Mouse (Mus musculus) frontal cortex, postnatal 14 days (tissue): ENCODE data around the gene Pdxdc1.
"Not testable (repeated sequence)": the region's sequence is repeated elsewhere in the genome, so short reads cannot be mapped to it uniquely, and the experiment has no call there.

Source experiments
- DNase-seq, 2 experiments: peaks; one replicate each; pipeline ENCODE4 v3.0.0; 2022; ENCODE audit warnings: low spot score in 2 of 2

Gene Pdxdc1

DNA sequence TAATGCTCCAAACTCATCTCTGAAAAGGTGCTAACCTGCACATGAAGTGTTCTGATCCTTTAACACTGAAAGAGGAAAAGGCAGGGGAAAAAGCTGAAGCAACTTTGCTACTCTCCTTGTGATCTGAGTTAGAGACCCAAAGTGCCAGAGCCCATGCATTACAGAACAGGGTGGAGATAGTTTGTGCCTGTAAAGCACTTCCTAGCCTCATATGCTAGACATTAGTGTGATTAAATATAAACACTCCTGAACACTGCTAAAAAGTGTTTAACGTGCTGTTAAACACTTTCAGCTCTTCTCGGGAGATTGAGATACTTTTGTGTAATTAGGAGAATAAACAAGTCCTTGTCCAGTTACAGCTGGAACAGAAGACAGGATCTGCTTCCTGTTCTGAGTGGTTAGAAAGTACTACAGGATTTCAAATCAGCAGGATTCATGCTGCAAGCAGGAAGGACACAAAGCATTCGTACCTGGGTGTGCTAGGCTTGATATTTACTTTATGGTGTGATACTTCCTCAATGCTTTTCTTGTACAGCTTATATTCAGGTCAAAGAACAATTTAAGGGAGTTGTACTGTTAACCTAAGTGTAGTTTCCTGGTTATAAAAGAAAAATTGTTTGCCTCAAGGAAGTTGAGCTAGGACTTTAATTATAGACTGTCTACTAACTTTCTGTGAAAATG lies 19.7 kb downstream of the Pdxdc1 start:
- DNase-seq = no peak

DNA sequence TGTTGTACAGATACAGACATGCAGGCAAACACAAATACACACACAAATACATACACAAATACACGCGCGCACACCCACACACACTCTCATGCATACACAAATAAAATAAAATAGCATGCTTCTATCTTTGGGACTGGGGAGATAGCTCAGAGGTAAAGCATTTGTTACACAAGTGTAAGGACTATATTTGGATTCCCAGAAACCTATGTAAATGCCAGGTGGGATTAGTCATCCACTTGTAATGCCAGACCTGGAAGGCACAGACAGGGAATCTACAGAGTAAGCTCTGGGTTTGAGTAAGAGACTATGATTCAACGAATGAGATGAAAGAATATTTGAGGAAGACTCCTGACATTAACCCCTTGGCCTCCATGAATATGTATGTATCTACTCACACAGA lies 27.4 kb downstream of the Pdxdc1 start:
- DNase-seq = no peak

DNA sequence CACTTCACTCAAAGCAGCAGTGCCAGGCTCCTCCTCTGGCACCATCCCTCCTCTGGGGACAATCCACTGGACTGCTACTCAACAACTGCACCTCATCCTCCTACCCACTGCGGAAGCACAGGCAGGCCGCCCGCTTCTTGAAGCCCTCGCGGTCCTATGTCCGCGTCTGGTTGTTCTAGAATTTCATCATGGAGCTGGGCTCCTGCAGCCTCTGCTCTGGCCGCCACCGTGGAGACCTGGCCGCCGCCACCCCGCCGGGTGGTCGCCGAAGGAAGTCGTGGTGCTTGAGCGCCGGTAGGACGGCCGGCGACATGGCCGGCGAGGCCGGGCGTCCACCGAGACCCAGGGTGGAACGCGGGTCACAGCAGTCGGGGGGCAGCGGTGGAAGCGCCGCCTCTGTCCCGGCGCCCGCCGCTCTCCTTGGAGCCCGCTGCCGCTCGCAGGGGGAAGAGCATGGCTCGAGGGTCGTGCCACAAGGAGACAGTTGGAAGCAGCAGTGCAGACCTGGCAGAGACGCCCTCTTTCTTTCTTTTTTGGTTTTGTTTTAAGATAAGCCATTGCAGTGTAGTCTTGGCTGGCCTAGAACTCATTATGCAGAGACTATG lies 34.9 kb downstream of the Pdxdc1 start:
- DNase-seq = no peak

DNA sequence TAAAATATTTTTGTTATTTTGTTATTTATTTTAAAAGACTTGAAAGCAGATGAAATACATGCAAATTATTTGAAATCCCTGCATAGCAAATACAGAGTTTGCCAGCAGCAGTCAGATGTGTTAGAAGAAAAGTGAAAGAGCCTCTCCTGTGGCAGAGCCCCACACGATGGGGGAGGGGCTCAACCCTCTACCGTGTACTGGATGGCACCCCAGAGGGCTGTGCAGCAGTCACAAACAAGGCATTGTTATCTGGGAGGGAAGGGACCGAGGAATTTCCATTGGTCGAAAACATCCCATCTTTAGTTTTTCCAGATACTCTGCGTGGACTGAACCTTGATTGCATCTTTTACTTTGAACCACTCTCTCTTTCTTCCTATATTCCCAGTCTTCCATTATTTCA lies 35.5 kb downstream of the Pdxdc1 start:
- DNase-seq = not testable (repeated sequence)

DNA sequence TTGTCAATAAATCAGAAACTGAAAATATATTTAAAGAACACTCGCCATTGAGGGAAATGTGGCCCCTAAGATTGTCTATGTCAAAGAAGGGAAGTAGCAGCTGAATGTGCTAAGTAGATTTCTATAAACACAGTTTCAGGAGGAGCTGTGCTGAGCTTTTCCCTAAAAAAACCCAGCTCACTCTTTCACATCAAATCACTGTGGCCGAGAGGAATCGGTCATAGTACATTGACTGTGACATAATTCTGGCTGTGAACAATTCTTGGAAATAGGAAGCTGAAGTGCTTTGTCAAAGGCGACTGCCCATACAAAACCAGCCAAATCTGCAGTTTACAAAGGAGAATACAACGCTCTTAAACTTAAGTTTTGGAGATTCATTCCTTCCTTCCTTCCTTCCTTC lies 36.3 kb downstream of the Pdxdc1 start:
- DNase-seq = no peak

DNA sequence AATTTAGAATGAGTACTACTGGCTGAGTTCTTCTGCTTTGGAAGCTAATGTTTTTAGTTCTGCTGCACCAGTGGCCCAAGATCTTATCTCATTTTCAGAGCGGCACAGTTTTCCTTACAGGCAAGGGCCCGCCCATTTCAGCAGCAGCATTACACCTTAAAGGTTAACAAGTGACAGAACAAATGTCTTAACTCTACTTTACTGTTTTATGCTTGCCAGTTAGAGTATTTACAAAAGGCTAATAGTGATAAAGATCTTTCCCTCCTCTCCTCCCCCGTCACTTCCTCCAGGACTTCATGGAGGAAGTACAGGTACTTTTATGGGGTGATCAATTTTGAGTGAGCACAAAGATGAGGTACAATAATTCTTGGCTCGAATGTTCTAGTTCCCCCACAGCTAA lies 36.9 kb downstream of the Pdxdc1 start:
- no peak for DNase-seq

DNA sequence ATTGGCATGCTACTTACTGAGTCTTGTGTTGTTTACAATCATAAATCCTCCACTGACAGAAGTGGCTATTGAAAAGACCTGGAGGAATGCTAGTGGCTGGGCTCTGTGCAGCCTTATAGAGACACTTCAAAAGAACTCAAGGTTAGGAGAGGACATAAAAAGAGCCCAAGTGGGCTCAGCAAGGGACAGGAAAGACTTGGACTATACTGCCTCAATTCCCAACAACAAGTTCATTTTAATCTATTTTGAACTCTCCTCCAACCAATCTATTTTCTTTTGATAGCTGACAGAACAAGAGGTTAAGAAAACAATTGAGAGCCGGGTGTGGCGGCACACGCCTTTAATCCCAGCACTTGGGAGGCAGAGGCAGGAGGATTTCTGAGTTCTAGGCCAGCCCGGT lies 49.0 kb downstream of the Pdxdc1 start:
- DNase-seq = no peak

DNA sequence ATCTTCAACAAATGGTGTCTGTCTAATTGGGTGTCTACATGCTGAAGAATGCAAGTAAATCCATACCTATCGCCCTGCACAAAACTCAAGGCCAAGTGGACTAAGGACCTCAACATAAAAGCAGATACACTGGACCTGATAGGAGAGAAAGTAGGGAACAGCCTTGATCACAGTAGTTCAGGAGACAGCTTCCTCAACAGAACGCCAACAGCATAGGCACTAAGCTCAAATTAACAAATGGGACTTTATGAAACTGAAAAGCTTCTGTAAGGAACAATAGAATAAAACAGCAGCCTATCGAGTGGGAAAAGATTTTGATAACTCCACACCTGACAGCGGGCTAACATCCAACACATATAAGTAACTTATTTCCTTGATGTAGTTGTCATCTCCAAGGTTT lies 51.5 kb downstream of the Pdxdc1 start:
- no peak for DNase-seq

DNA sequence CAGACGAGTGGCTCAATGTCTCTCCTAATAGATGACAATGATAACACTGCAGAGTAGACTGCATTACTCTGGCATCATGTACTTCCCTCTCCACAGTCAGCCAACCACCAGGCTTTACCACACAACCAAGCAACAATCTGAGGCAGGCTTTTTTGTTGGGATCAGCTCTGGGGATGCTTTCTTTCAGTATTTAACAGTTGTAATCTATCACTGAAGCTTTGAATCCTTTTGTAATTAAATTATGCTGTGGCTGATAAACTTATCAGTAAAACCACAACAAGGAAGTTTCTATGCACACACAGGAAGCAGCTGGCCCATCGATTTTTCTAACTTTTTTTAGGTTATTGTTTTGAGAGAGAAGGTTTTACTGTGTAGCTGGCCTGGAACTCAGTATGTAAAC lies 54.6 kb downstream of the Pdxdc1 start:
- no peak for DNase-seq

DNA sequence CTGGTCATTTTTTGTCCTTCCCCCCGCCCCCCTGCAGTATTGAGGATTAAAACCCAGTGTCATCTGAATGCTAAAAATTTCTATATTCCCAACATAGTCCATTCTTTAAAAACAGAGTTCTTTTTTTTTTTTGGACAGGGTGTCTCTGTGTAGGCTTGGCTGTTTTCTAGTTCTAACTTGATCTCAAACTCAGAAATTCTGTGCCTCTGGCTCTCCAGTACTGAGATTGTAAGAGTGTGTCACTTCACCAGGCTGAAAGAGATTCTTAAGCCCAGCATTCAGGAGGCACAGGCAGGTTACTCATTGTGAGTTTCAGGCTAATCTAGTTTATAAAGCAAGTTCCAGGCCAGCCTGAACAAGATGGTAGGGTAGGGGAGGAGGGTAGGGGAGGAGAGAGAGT lies 56.3 kb downstream of the Pdxdc1 start:
- no peak for DNase-seq

DNA sequence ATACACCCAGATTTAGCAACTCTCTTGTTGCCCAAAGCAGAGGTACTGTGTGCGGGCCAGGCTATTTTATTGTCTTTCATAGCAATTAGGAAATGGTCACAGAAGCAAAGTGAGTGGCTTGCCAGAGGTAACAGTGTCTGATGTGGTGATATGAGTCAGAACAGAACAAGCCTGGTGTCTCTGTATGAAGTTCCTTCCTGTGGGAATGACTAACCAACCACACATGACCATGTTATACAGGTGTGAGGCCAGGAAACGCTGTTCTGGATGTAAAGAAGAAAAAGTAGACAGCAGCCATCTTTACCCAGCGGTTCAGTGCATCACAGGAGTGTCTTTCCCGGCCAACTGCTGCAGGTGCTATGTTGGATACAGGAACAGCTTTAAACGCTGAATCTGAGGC lies 57.9 kb downstream of the Pdxdc1 start:
- DNase-seq = no peak

DNA sequence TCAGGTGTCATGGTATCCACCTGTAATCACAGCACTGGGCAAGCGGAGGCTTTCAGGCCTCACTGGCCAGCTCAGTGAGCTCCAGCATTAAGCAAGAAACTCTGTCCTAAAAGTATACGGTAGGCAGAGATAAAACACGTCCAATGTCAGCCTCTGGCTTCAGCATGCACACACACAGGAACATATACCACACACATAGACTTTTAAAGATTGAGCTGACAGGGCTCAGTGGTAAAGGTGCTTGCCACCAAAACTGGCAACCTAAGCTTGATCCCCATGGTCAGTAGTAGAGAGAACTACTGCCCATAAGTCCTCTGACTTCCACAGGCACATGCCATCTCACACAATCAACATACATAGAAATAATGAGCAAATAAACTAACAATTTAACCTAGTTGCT lies 62.0 kb downstream of the Pdxdc1 start:
- DNase-seq = no peak

DNA sequence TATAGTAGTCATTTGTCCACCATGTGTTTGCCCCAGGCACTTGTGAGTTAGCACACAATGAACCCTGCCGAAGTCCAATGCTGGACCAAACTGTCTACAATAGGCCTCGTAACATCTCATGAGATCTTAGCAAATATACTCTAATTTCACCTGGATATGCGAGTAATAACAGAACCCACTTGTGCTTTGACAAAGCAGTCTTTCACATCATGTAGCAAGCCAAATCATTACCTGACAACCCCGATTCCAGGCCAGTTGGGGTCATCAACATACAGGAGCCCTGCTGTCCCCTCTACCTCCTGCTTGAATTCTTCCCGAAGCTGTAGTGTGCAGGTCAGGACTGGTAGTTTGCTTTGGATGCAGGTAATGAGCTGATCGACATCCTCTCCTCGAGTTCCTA lies 62.9 kb downstream of the Pdxdc1 start:
- no peak for DNase-seq

DNA sequence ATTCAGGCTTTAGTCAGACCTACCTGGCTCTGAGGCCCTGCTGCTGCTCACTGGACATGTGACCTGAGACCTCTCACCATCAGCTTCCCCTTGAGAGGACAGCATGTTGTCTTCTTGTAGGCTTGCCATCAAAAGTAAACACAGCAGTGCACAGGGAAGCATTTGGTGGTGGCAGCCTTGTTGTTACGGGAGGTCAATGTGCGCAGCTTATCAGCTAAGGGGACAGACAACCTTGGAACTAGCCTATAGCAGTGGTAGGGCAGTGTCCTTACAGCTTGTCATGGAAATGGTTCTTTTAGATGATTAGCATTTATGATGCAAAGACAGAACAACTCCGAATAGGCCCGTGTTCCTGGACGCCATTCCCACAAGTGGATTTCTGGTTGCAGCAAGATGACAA lies 68.5 kb downstream of the Pdxdc1 start:
- DNase-seq = no peak

DNA sequence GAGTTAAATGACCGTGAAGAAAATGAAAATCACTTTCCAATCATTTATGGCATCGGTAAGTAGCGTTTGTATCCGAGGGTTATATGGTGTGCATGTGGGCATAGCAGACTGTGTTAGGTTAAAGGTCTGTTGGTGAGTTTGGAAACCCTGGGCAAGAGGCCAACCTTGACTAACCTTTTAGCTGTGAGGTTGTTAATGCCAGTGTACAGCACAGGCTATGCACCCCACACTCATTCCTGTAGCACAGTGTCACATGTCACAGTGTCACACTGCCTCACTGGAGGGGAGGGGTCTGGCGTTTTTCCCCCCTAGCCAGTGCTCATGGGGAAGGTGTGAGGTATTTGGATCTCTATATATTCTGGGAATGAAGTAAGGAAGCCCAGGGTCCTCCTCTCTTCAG lies 71.3 kb downstream of the Pdxdc1 start:
- DNase-seq = no peak

DNA sequence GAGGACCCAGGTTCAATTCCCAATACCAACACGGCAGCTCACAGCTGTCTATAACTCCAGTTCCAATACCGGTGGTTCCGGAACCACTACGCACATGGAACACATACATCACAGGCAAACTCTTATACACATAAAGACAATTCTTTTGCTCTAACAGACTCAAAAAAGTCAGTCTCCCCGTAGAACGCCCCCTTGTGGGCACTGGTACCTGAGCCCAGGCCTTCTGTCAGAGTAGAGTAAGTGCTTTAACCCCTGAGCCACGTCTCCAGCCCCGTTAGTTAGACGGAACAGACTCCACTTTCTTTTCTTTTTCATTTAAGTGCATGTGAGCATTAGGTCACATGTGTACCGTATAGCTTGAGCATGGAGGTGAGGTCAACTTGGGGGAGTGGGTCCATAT lies 72.5 kb downstream of the Pdxdc1 start:
- DNase-seq = no peak

DNA sequence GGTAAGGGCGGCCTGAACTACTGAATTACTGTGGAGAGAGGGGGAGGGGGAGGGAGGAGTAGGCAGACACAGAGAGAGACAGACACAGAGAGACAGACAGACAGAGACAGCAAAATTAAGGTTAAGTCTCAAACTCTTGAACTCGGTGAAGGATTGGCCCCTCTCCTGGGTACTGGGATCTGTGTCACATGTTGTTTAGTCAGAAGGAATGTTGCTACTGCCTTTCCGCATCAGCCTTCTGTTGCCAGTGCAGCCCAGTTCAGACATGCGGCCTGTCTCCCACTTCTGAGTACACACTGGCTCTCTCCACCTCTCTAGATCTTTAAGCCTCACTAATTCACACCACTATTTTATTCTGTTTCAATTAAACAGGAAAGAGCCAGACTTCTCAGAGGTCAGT lies 76.4 kb downstream of the Pdxdc1 start:
- DNase-seq = no peak

DNA sequence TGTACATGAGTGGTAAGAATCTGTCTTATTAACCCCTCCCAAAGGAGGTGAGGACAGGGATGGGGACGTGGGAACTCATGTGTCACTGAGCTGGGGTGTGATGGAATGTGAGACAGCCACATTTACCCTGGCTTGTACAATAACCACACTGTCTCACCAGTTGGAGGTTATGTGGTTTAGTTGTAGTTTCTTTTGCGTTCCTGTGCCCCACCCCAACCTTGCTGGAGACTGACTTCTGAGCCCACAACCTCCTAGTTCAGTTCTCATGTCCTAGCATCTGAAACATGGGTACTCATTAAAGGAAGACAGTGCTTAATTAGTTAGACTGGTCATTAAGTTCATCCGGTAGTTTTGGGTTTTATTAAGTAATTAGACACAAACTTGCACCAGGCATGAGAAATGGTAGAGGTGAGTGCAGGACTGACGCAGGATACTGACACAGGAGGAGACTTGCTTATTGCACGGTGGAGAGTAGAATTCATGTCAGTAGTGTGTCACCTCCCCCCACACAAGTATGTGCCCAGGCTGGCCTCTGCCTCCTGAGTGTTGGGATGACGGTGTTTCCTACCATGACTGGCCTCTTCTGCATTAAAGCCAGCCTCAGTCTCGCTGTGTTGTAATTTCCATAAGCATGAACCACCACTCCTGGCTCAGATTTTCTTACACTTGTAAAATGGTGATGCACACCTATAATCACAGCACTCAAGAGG lies 77.0 kb downstream of the Pdxdc1 start:
- no peak for DNase-seq

DNA sequence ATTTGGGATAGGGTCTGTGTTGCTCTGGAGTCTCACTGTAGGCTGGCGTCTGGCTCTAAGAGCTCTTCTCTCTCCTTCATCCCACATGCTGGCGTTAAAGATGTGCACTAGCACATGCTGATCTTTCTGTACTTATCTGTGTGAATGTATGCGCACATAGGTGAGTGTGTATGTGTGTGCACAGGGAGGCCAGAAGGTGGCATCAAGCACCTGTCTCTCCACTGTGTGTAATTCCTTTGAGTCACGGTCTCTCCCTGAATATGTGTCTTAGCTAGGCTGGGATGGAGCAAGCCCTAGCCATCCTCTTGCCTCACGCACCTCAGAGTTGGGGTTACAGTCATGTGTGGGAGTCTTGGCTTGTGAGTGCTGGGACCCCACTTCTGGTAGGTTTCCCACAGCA lies 82.2 kb downstream of the Pdxdc1 start:
- DNase-seq = no peak

DNA sequence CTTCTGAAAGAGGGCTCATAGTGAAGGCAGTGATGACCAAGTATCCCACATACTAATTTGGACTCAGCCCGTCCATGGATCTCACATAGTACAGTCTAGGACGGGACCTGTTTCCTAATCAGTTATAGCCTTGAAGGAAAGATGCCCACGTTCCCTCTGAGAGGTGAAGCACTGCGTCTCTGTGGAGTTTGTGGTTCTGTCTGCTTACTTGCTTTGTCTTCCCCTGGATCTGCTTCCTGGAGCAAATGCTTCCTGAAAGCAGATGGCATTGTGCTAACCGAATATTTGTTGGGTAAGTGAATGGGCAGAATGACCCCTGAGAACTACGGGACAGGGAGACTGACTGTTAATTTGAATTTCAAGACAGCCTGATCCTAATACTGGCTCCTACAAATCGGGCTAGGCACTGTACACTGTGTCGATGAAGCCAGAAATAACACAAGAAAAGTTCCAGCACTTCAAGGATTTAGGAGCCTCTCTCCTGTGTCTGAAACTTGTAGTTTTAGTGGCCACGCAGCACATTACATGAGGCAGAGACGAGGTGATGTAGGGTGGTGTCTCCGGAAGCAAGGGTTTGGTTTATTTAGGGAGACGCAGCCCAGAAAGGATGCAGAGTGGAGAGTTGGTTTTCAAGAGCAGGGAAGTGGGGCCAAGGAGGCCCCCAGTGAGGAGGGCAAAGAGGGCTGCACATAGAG lies 83.0 kb downstream of the Pdxdc1 start:
- DNase-seq = no peak

DNA sequence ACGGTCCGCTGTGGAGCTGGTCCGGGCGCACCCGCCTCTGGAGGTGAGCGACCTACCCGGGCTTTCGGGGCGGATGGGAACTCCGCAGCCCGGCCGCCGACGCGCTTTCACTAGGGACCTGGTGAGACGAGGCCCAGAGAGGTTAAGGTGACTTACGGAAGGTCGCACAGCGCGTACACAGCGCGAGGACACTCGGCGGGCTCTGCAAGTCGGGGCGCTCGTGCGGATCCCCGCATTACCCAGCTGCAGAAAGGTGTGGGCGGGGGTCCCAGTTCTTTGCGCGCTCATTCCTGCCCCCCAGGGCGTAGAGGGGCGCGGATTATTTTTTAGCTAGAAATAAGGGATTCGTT lies 83.6 kb downstream of the Pdxdc1 start:
- no peak for DNase-seq

DNA sequence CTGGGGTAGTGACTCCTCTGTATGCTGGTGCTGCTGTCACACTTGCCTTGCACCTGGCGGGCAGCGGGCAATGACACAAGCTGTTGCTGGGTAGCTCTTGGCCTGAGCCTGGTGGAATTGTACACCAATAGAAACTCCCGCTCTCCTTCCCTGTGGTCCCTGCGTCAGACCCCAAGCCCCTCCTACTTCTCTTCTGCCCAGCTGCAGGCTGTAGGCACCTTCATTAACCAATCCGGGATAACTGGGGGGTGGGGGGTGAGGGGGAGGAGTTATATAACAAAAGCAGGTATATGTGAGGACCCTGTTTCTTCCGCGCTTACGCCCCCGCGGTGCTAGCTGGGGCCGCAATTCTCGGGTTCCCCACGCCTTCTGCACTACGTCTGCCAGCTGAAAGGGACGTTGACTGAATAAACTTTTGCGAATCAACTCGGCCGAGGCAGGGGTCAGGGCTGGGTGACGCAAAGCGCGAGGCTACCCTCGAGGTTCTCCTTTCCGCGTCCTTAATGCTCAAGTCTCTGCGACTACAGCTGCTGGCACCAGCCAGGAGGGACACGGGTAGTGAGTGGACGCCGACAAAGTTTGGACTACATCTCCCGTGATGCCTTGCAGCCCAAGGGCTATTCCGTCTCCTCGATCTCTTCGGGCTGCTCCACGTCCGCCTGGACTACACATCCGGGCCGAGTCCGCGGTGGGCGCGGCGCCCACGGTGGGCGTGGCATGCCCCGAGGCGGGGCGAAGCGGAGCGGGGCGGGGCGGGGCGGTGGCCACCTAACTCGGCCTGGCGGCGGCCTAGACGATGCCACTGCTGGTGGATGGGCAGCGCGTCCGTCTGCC lies 84.2 kb downstream of the Pdxdc1 start, which contains the start of gene Ntan1:
Gene Ntan1, plus strand, starts transcription at position 286 of the 834 bp plus-strand sequence.
- peak; percentile 91 for DNase-seq
